Mouse (Mus musculus): ENCODE results near the gene Rsph3a. TPM values are rescaled to one million over a fixed set of nuclear protein-coding genes. Genes with fewer than 3 reads are reported as not detected.
"Not testable (repeated sequence)": the region's sequence is repeated elsewhere in the genome, so short reads cannot be mapped to it uniquely, and the experiment has no call there.

Rsph3a gene
- polyA plus RNA-seq, 1 experiment from 2014 or later: 50.0 TPM

DNA sequence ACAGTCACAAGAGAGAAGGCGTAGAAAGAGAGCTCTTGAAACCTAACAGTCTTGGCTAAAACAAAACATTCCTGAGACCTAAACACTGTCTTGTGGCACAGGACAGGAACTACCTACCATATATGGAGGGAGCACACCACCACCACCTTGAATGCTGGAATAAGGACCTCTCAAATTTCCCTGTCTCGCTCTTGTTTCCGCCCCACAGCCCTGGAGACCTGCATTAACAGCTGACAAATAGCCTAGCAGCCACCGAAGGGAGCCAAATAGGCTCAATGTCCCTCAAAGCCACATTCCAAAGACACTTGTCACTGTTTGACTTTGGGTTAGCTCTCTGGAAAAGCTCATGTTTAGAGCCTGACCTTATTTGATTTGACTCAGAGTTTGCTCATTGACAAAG is 40.2 kb downstream of the Rsph3a start:
- H3K4me3 ChIP-seq (ENCODE audit: low read depth, low read length); H3K27me3 ChIP-seq (ENCODE audit: control insufficient read depth, insufficient read depth, low read length); H3K9me3 ChIP-seq (ENCODE audit: control insufficient read depth, low read length); H3K4me1 ChIP-seq (ENCODE audit: control insufficient read depth, insufficient read depth, low read length); DNase-seq (ENCODE audit: low spot score); H3K36me3 ChIP-seq (ENCODE audit: control insufficient read depth, insufficient read depth, low read length); H3K9ac ChIP-seq (ENCODE audit: low read length); H3K27ac ChIP-seq (replicated peaks; ENCODE audit: low read depth, low read length); H3K4me2 ChIP-seq (ENCODE audit: low read depth, severe bottlenecking); ATAC-seq (ENCODE audit: insufficient number of reproducible peaks, low FRiP score, low TSS enrichment, low read depth): not testable (repeated sequence)
- WGBS: 41% methylated on average over 4 of the region's 4 CpGs

- H3K4me1 ChIP-seq (ENCODE audit: control insufficient read depth, insufficient read depth, low read length); DNase-seq (ENCODE audit: low spot score); H3K4me2 ChIP-seq (ENCODE audit: low read depth, severe bottlenecking); H3K4me3 ChIP-seq (ENCODE audit: low read depth, low read length); H3K36me3 ChIP-seq (ENCODE audit: control insufficient read depth, insufficient read depth, low read length); H3K9ac ChIP-seq (ENCODE audit: low read length); ATAC-seq (ENCODE audit: insufficient number of reproducible peaks, low FRiP score, low TSS enrichment, low read depth); H3K27ac ChIP-seq (replicated peaks; ENCODE audit: low read depth, low read length); H3K9me3 ChIP-seq (ENCODE audit: control insufficient read depth, low read length); H3K27me3 ChIP-seq (ENCODE audit: control insufficient read depth, insufficient read depth, low read length): not testable (repeated sequence)
- 80% methylated on average over 7 of the region's 7 CpGs for WGBS
These were observed 41.6 kb downstream of the Rsph3a start for GRCm38 (mm10) chr17:7987038-7987437.

DNA sequence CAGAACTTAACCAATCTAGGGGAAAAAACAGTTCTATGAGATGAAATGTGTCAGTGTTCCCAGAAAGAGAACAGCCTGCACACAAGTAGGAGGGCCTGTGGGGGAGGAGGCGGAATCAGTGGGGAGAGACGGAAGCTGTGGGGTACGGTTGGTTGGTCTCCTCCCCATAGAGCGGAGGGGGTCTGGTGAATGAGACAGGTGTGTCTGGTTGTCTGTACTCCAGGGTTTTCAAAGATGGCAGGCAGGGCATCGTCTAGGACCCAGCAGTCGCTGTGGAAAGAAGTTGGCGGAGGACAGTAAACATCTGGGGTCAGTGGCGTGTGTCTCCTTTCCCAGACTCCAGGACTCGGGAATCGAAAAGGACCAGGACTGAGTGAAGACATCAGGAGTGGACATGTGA is 57.8 kb downstream of the Rsph3a start:
- not testable (repeated sequence) for H3K4me2 ChIP-seq (ENCODE audit: low read depth, severe bottlenecking); DNase-seq (ENCODE audit: low spot score); H3K4me3 ChIP-seq (ENCODE audit: low read depth, low read length); H3K27ac ChIP-seq (replicated peaks; ENCODE audit: low read depth, low read length); H3K27me3 ChIP-seq (ENCODE audit: control insufficient read depth, insufficient read depth, low read length); H3K9ac ChIP-seq (ENCODE audit: low read length); ATAC-seq (ENCODE audit: insufficient number of reproducible peaks, low FRiP score, low TSS enrichment, low read depth); H3K9me3 ChIP-seq (ENCODE audit: control insufficient read depth, low read length); H3K36me3 ChIP-seq (ENCODE audit: control insufficient read depth, insufficient read depth, low read length); H3K4me1 ChIP-seq (ENCODE audit: control insufficient read depth, insufficient read depth, low read length)
- 86% methylated on average over 10 of the region's 10 CpGs for WGBS

GRCm38 (mm10) chr17:8006771-8007170 is 61.4 kb downstream of the Rsph3a start:
- not testable (repeated sequence) for H3K36me3 ChIP-seq (ENCODE audit: control insufficient read depth, insufficient read depth, low read length); DNase-seq (ENCODE audit: low spot score); ATAC-seq (ENCODE audit: insufficient number of reproducible peaks, low FRiP score, low TSS enrichment, low read depth); H3K27ac ChIP-seq (replicated peaks; ENCODE audit: low read depth, low read length); H3K9ac ChIP-seq (ENCODE audit: low read length); H3K4me2 ChIP-seq (ENCODE audit: low read depth, severe bottlenecking); H3K27me3 ChIP-seq (ENCODE audit: control insufficient read depth, insufficient read depth, low read length); H3K4me1 ChIP-seq (ENCODE audit: control insufficient read depth, insufficient read depth, low read length); H3K4me3 ChIP-seq (ENCODE audit: low read depth, low read length); H3K9me3 ChIP-seq (ENCODE audit: control insufficient read depth, low read length)
- 100% methylated on average over 1 of the region's 6 CpGs for WGBS

DNA sequence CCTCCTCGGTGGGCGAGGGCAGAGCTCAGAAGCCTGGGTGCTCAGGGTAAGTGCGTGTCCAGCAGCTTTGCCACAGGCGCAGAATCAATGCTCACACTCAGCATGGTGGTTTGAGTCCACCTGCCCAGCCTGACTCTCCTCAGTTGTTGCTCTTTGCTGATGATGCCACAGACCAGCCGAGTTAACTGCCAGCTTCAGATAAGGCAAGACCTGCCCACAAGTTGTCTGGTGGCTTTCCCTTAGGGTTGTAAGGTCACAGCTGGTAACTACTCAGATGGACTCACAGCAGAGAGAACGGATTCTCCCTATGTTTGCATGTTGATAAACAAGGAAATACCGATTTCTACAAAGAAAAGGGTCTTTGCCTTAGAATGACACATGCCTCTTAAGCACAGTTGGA is 64.2 kb downstream of the Rsph3a start:
- not testable (repeated sequence) for H3K4me3 ChIP-seq (ENCODE audit: low read depth, low read length); H3K27ac ChIP-seq (replicated peaks; ENCODE audit: low read depth, low read length); H3K4me1 ChIP-seq (ENCODE audit: control insufficient read depth, insufficient read depth, low read length); H3K9me3 ChIP-seq (ENCODE audit: control insufficient read depth, low read length); H3K36me3 ChIP-seq (ENCODE audit: control insufficient read depth, insufficient read depth, low read length); H3K27me3 ChIP-seq (ENCODE audit: control insufficient read depth, insufficient read depth, low read length); H3K9ac ChIP-seq (ENCODE audit: low read length); H3K4me2 ChIP-seq (ENCODE audit: low read depth, severe bottlenecking); ATAC-seq (ENCODE audit: insufficient number of reproducible peaks, low FRiP score, low TSS enrichment, low read depth); DNase-seq (ENCODE audit: low spot score)
- WGBS: 90% methylated on average over 4 of the region's 7 CpGs

DNA sequence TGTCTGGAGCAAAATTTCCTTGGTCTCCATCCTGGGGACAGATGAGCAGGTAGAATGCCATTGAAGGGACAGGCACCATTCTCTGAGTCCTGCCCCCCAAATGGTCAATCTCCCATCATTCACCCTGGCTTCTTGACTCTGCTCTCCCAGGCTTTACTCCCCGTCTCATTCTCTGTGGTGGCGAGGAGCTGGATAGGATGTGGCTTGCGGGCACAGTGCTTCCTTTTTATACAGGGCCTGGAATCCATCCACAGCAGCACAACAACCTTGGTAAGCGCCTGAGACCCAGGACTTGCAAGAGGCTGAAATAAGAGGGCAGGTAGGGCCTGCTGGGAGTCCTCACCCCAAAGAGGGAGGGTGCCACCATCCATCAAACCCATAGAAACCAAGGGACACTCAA is 68.6 kb downstream of the Rsph3a start:
- H3K4me1 ChIP-seq (ENCODE audit: control insufficient read depth, insufficient read depth, low read length); H3K27ac ChIP-seq (replicated peaks; ENCODE audit: low read depth, low read length); DNase-seq (ENCODE audit: low spot score); H3K9ac ChIP-seq (ENCODE audit: low read length); H3K27me3 ChIP-seq (ENCODE audit: control insufficient read depth, insufficient read depth, low read length); H3K4me3 ChIP-seq (ENCODE audit: low read depth, low read length); H3K9me3 ChIP-seq (ENCODE audit: control insufficient read depth, low read length); ATAC-seq (ENCODE audit: insufficient number of reproducible peaks, low FRiP score, low TSS enrichment, low read depth); H3K36me3 ChIP-seq (ENCODE audit: control insufficient read depth, insufficient read depth, low read length); H3K4me2 ChIP-seq (ENCODE audit: low read depth, severe bottlenecking): not testable (repeated sequence)
- 97% methylated on average over 2 of the region's 4 CpGs for WGBS

DNA sequence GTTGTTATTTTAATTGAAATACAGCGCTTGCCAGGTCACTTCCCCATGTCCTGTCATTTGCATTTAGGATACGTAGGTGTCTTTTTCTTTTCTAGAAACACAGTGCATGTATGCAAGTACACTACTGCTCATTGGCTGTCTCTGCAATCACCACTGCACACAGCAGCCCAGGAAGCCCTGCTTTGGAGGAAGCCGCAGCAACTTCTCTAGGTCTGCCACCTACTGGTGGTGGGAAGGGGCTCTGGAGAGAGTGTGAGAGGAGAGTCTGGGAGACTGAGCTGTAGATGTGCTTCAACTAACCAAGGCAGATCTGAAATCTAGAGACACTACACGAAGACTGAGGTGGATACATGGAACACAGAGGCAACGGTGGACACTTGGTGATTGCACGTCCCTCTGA is 77.3 kb downstream of the Rsph3a start:
- ATAC-seq (ENCODE audit: insufficient number of reproducible peaks, low FRiP score, low TSS enrichment, low read depth); H3K4me2 ChIP-seq (ENCODE audit: low read depth, severe bottlenecking); H3K9me3 ChIP-seq (ENCODE audit: control insufficient read depth, low read length); H3K4me3 ChIP-seq (ENCODE audit: low read depth, low read length); H3K27me3 ChIP-seq (ENCODE audit: control insufficient read depth, insufficient read depth, low read length); H3K4me1 ChIP-seq (ENCODE audit: control insufficient read depth, insufficient read depth, low read length); H3K27ac ChIP-seq (replicated peaks; ENCODE audit: low read depth, low read length); H3K9ac ChIP-seq (ENCODE audit: low read length); H3K36me3 ChIP-seq (ENCODE audit: control insufficient read depth, insufficient read depth, low read length); DNase-seq (ENCODE audit: low spot score): not testable (repeated sequence)
- no CpG with 5 or more reads among the region's 6 CpGs for WGBS

DNA sequence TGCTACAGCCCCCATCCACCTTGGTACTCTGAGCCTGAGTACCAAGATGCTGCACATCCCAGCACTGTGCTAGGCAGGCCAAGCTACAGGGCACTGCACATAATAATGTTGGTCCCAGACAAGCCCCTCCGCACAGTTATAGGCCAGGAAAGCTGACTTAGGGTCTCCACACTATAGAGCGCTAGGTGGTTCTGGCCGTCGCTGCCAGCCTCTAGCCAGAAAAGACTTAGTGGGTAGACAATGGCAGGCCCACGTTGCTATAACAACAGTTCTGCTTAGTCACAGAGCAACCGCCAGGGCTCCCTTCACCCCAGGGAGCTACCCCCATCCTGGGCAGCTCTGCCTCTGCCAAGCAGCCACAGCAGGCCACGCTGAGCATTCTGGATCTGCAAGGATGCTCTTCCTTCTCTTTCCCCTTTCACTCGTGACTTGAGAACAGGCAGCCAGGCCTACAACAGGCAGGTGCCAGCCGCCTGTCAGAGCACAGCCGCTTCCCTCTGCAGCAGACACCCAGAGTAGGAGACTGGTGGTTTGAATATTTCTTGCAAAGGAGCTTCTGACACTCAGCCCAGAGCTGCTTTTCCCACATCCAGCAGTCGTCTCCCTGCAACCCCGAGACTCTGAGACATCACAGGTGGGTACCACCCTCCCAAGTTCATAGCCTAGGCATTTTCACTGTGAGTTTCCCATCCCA is 82.2 kb downstream of the Rsph3a start:
- ATAC-seq (ENCODE audit: insufficient number of reproducible peaks, low FRiP score, low TSS enrichment, low read depth); H3K27me3 ChIP-seq (ENCODE audit: control insufficient read depth, insufficient read depth, low read length): not testable (repeated sequence)
- WGBS: no CpG with 5 or more reads among the region's 12 CpGs

More for the DNA sequence above, 82.2 kb downstream of the Rsph3a start:
- H3K4me1 ChIP-seq (ENCODE audit: control insufficient read depth, insufficient read depth, low read length); H3K36me3 ChIP-seq (ENCODE audit: control insufficient read depth, insufficient read depth, low read length); H3K4me2 ChIP-seq (ENCODE audit: low read depth, severe bottlenecking); H3K27ac ChIP-seq (replicated peaks; ENCODE audit: low read depth, low read length); H3K4me3 ChIP-seq (ENCODE audit: low read depth, low read length); DNase-seq (ENCODE audit: low spot score); H3K9ac ChIP-seq (ENCODE audit: low read length); H3K9me3 ChIP-seq (ENCODE audit: control insufficient read depth, low read length): not testable (repeated sequence)

Measured in limb, embryonic 11.5 days (tissue).